Mouse (Mus musculus) layer of hippocampus, postnatal 25 days (tissue): ENCODE results near the gene Kif1a. TPM values are rescaled to one million over a fixed set of nuclear protein-coding genes. Genes with fewer than 3 reads are reported as not detected.
"Not testable (repeated sequence)": the region's sequence is repeated elsewhere in the genome, so short reads cannot be mapped to it uniquely, and the experiment has no call there.

Source experiments
- DNase-seq, 2 experiments: peaks; one replicate each; pipeline ENCODE4 v3.0.0; 2022; ENCODE audit warnings: mixed read lengths in 2 of 2, low spot score in 1 of 2; ENCODE audit errors: extremely low spot score in 1 of 2
- total RNA-seq, 2 experiments: library from RNA; stranded (reverse); gene quantifications; 2 replicates each; pipeline ENCODE4 v1.2.3; 2021

Gene Kif1a
- total RNA-seq, 2 experiments from 2014 or later = 592 to 639 TPM

DNA sequence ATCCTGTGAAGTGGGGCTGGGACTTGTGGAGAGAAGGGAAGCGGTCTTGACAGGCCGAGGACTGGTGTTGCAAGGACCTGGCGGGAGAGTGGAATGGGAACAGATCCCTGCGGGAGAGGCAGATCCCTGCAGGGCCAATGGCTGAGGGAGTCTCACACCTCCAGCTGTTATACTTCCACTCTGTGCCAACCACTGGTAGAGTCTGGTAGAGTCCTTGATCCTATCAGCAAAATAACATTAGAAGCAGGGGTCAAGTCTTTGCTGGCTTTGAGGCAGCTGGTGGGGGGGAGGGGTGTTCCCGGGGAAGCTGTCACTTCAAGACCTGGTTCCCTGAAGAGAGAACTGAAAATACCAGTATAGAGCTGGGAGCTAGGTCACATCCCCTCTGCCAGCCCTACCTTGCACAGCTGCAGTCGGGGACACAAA lies 125.6 kb downstream of the Kif1a start:
- DNase-seq = no peak

DNA sequence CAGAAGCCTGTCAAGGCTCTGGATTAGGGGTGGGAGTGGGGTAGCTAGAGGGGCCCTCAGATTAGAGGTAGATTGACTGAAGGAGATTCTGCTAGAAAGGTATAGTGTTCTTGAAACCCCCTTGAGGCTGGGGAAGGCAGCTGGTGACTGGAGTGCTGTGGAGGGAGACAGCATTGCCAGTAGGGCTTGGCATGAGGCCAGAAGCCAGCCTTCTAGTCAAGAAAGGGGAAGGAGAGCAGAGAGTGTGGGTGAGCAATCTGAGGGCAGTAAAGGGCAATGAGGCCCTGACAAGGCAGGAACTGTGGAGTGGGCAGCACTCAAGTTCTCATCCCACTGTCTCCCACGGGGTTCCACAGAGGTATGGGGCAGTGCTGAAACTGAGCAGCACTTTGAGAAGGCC lies 128.9 kb downstream of the Kif1a start:
- DNase-seq = peak in 1 of 2 experiments; percentile 28

DNA sequence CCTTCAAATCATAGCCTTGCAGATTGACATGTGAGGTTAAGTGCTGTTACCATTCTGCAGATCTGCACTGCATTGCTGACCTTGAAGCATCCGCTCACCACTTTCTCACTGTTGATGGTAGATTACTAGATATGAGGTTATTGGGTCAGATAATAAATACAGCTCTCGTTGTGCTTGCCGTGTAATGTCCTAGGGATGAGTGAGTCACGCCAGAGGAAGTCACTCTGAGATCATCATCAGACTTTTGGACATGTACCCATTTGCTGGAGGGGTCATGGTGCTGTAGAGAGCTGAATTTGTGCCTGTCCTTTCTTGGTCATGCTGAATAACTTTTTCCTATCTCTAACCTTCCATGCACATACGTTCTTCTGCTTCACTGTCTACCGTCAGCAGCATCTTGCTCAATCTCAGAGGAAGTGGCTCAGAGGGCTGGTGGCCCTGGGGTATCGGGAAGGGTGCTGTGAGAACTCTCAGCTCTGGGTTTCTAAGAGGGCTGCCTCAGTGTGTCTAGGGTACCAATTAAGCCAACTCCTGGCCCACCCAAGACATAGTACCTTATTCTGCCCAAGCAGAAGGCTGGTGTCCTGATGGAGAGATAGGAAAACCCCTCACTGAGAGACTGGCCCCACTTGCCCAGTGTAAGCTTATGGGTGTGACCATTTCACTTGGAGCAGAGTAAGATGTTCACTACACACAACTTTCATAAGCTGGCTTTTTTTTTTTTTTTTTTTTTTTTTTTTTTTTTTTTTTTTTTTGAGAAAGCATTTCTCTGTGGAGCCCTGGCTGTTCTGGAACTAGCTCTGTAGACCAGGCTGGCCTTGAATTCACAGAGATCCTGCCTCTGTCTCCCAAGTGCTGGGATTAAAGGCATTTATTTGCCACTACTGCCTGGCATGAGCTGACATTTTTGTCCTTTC lies 129.6 kb downstream of the Kif1a start:
- DNase-seq = no peak

DNA sequence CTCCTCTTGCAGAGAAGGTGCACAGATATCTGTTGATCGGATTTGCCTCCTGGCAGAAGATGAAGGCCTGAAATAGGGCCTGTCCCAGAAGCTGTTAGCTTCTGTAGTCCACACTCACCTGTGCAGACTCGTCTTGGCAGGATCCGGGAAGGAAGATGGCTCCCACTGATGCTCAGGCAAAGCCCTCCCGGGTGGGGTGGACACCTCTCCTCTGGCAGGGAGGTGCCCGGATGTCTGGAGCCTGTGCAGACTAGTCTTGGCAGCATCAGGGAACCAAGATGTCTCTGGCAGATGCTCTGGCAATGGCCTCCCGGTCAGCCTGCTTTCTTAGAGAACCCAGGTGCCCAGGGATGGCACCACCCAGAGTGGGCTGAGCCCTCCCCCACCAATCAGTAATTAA lies 131.0 kb downstream of the Kif1a start:
- not testable (repeated sequence) for DNase-seq

Other genes with a start within 250 kb of the Kif1a start
- gene Ankmy1, start 199.0 kb downstream of the Kif1a start, total RNA-seq = under 1 TPM in 1 of 2 experiments, not detected in 1; 0.16 TPM
- gene Dusp28, start 195.0 kb downstream of the Kif1a start, total RNA-seq = 10 to 100 TPM; 12.8 to 13.0 TPM
- gene Rnpepl1, start 191.2 kb downstream of the Kif1a start, total RNA-seq = 10 to 100 TPM; 33.9 to 47.9 TPM
- gene Capn10, start 167.6 kb downstream of the Kif1a start, total RNA-seq = 10 to 100 TPM; 40.8 to 49.5 TPM
- under 1 TPM; 0.37 to 0.87 TPM for gene Gpr35, start 151.1 kb downstream of the Kif1a start, total RNA-seq
- gene Aqp12, start 95.6 kb downstream of the Kif1a start, total RNA-seq = not detected
- gene Agxt, start 33.3 kb upstream of the Kif1a start, total RNA-seq = not detected
- not detected for gene 2310007B03Rik, start 59.0 kb upstream of the Kif1a start, total RNA-seq
- gene Crocc2, start 66.8 kb upstream of the Kif1a start, total RNA-seq = under 1 TPM; 0.17 to 0.35 TPM
- gene Sned1, start 133.9 kb upstream of the Kif1a start, total RNA-seq = 1 to 10 TPM; 3.8 to 8.1 TPM
- gene Mterf4, start 204.0 kb upstream of the Kif1a start, total RNA-seq = 10 to 100 TPM; 22.6 to 23.1 TPM
- gene Ppp1r7, start 240.9 kb upstream of the Kif1a start, total RNA-seq = 10 to 100 TPM; 68.2 to 75.4 TPM
- 1 to 10 TPM; 2.8 to 3.0 TPM for gene Pask, start 241.5 kb upstream of the Kif1a start, total RNA-seq